Mouse (Mus musculus) forebrain, embryonic 15.5 days (tissue): ENCODE data around the gene Ubb. TPM values are rescaled to one million over a fixed set of nuclear protein-coding genes. Genes with fewer than 3 reads are reported as not detected.

Source experiments
- ATAC-seq: fragments of 200-750 bp; cut with Nextera tagmentation; replicated peaks from 2 replicates; pipeline ENCODE4 v1.8.0; 2017; ENCODE audit warnings: mild to moderate bottlenecking, moderate TSS enrichment, moderate library complexity
- H3K27ac ChIP-seq: fragments of 300-500 bp; sonication (generic); replicated peaks from 2 replicates; pipeline ENCODE4 v1.5.1; 2015; ENCODE audit warnings: mild to moderate bottlenecking, inconsistent platforms
- H3K27me3 ChIP-seq: fragments of 300-500 bp; sonication (generic); 2 replicates; pipeline ENCODE4 v1.6.1; 2015; ENCODE audit warnings: inconsistent platforms
- H3K36me3 ChIP-seq: fragments of 300-500 bp; sonication (generic); 2 replicates; pipeline ENCODE4 v1.6.1; 2015; ENCODE audit warnings: mild to moderate bottlenecking, inconsistent platforms
- H3K4me1 ChIP-seq: fragments of 300-500 bp; sonication (generic); 2 replicates; pipeline ENCODE4 v1.6.1; 2015; ENCODE audit warnings: inconsistent platforms
- H3K4me2 ChIP-seq: fragments of 300-500 bp; sonication (generic); replicated peaks from 2 replicates; pipeline ENCODE4 v1.6.1; 2015; ENCODE audit warnings: mild to moderate bottlenecking, inconsistent platforms
- H3K4me3 ChIP-seq: fragments of 300-500 bp; sonication (generic); 2 replicates; pipeline ENCODE4 v1.5.1; 2015; ENCODE audit warnings: mild to moderate bottlenecking, inconsistent platforms
- H3K9ac ChIP-seq: fragments of 300-500 bp; sonication (generic); replicated peaks from 2 replicates; pipeline ENCODE4 v1.6.1; 2015; ENCODE audit warnings: mild to moderate bottlenecking, inconsistent platforms
- H3K9me3 ChIP-seq: fragments of 300-500 bp; sonication (generic); 2 replicates; pipeline ENCODE4 v1.6.1; 2016; ENCODE audit warnings: inconsistent platforms
- WGBS: fragments of 180-500 bp; shearing (Covaris S2); methylation state at CpG from one replicate; pipeline ENCODE4 v1.1.7; 2015; ENCODE audit warnings: mixed read lengths; 5-methylcytosine and 5-hydroxymethylcytosine counted together
- polyA plus RNA-seq: library from polyadenylated mRNA; unstranded; fragments of >200 nt; fragmentation: Nextera tagmentation; extraction: Ambion mirVana; gene quantifications from 2 replicates; pipeline ENCODE4 v1.2.1, GENCODE M21; 2015

Gene Ubb
- polyA plus RNA-seq, 1 experiment from 2014 or later, result 4,677 TPM

GRCm38 (mm10) chr11:62553633-62554032 is 2.7 kb downstream of the Ubb start:
- ATAC-seq, result no peak
- Histone ChIP-seq H3K36me3 (peaks cover 19% of the 10 kb centered on the region), H3K27me3 (no peaks in the 10 kb centered on the region), H3K9ac (peak overlapping the region; percentile 54), H3K4me2 (peak overlapping the region; percentile 96), H3K9me3 (no peaks in the 10 kb centered on the region), H3K4me1 (peaks cover 46% of the 10 kb centered on the region), H3K27ac (no peak overlapping the region), H3K4me3 (peak overlapping the region; percentile 53)
- 82% methylated on average over 5 of the region's 5 CpGs for WGBS

- Histone ChIP-seq H3K27me3 (no peaks in the 10 kb centered on the region), H3K9ac (peak overlapping the region; percentile 54), H3K4me1 (peaks cover 40% of the 10 kb centered on the region), H3K36me3 (peaks cover 19% of the 10 kb centered on the region), H3K9me3 (no peaks in the 10 kb centered on the region), H3K4me2 (peak overlapping the region; percentile 96), H3K27ac (no peak overlapping the region), H3K4me3 (peak overlapping the region; percentile 53)
- 75% methylated on average over 5 of the region's 5 CpGs for WGBS
- no peak for ATAC-seq
Measured at GRCm38 (mm10) chr11:62554163-62554855, 3.3 kb downstream of the Ubb start.

- peaks cover 32% of the 10 kb centered on the region for H3K4me1 ChIP-seq
- H3K27ac ChIP-seq, result no peak overlapping the region
- ATAC-seq, result no peak
- peak overlapping the region; percentile 53 for H3K4me3 ChIP-seq
- peak overlapping the region; percentile 96 for H3K4me2 ChIP-seq
- H3K27me3 ChIP-seq, result no peaks in the 10 kb centered on the region
- H3K9ac ChIP-seq, result no peak overlapping the region
- peaks cover 19% of the 10 kb centered on the region for H3K36me3 ChIP-seq
- H3K9me3 ChIP-seq, result no peaks in the 10 kb centered on the region
Measured at GRCm38 (mm10) chr11:62554934-62555517, 4.1 kb downstream of the Ubb start.

- Histone ChIP-seq H3K27ac (no peak overlapping the region), H3K4me2 (no peak overlapping the region), H3K4me1 (peaks cover 39% of the 10 kb centered on the region), H3K27me3 (no peaks in the 10 kb centered on the region), H3K4me3 (no peak overlapping the region), H3K9me3 (no peaks in the 10 kb centered on the region), H3K36me3 (peaks cover 19% of the 10 kb centered on the region), H3K9ac (no peak overlapping the region)
- no peak for ATAC-seq
Measured at GRCm38 (mm10) chr11:62555896-62556412, 5.0 kb downstream of the Ubb start.

- ATAC-seq, result no peak
- H3K9ac ChIP-seq, result no peak overlapping the region
- peaks cover 19% of the 10 kb centered on the region for H3K36me3 ChIP-seq
- H3K4me1 ChIP-seq, result peaks cover 39% of the 10 kb centered on the region
- H3K4me2 ChIP-seq, result no peak overlapping the region
- no peaks in the 10 kb centered on the region for H3K27me3 ChIP-seq
- no peaks in the 10 kb centered on the region for H3K9me3 ChIP-seq
- H3K27ac ChIP-seq, result no peak overlapping the region
- WGBS, result 75% methylated on average over 5 of the region's 5 CpGs
- H3K4me3 ChIP-seq, result no peak overlapping the region
Measured at GRCm38 (mm10) chr11:62557205-62557604, 6.2 kb downstream of the Ubb start.

- no peak for ATAC-seq
- Histone ChIP-seq H3K9ac (no peak overlapping the region), H3K4me3 (no peak overlapping the region), H3K36me3 (peaks cover 17% of the 10 kb centered on the region), H3K27me3 (no peaks in the 10 kb centered on the region), H3K4me2 (no peak overlapping the region), H3K27ac (no peak overlapping the region), H3K9me3 (no peaks in the 10 kb centered on the region), H3K4me1 (peaks cover 38% of the 10 kb centered on the region)
- 75% methylated on average over 2 of the region's 2 CpGs for WGBS
Measured at GRCm38 (mm10) chr11:62558152-62558551, 7.2 kb downstream of the Ubb start.

- no peak overlapping the region for H3K4me2 ChIP-seq
- no peaks in the 10 kb centered on the region for H3K27me3 ChIP-seq
- H3K9ac ChIP-seq, result no peak overlapping the region
- H3K36me3 ChIP-seq, result peaks cover 9% of the 10 kb centered on the region
- H3K4me3 ChIP-seq, result no peak overlapping the region
- no peak for ATAC-seq
- H3K4me1 ChIP-seq, result peaks cover 28% of the 10 kb centered on the region
- H3K9me3 ChIP-seq, result no peaks in the 10 kb centered on the region
- H3K27ac ChIP-seq, result no peak overlapping the region
- WGBS, result 74% methylated on average over 6 of the region's 6 CpGs
Measured at GRCm38 (mm10) chr11:62558961-62559646, 8.1 kb downstream of the Ubb start.

- Histone ChIP-seq H3K27ac (no peak overlapping the region), H3K27me3 (no peaks in the 10 kb centered on the region), H3K4me2 (peak overlapping the region; percentile 43), H3K36me3 (no peaks in the 10 kb centered on the region), H3K4me3 (peak overlapping the region; percentile 31), H3K4me1 (peaks cover 14% of the 10 kb centered on the region), H3K9ac (peak overlapping the region; percentile 27), H3K9me3 (no peaks in the 10 kb centered on the region)
- no peak for ATAC-seq
- 40% methylated on average over 43 of the region's 43 CpGs for whole genome bisulfite sequencing
Measured at GRCm38 (mm10) chr11:62560463-62561016, 9.6 kb downstream of the Ubb start.

- Histone ChIP-seq H3K27me3 (no peaks in the 10 kb centered on the region), H3K4me3 (no peak overlapping the region), H3K36me3 (no peaks in the 10 kb centered on the region), H3K4me1 (peaks cover 7% of the 10 kb centered on the region; the same call in 1 of the 2 replicates), H3K9ac (no peak overlapping the region), H3K4me2 (no peak overlapping the region), H3K9me3 (no peaks in the 10 kb centered on the region), H3K27ac (no peak overlapping the region)
- WGBS, result 95% methylated on average over 2 of the region's 2 CpGs
- ATAC-seq, result no peak
Measured at GRCm38 (mm10) chr11:62563590-62563989, 12.6 kb downstream of the Ubb start.

- no peak overlapping the region for H3K4me3 ChIP-seq
- ATAC-seq, result no peak
- H3K4me1 ChIP-seq, result 0 out of 2 replicates have a peak, but pooled peaks cover 1% of the 10 kb centered on the region
- no peaks in the 10 kb centered on the region for H3K36me3 ChIP-seq
- no peak overlapping the region for H3K4me2 ChIP-seq
- no peak overlapping the region for H3K27ac ChIP-seq
- 71% methylated on average over 7 of the region's 7 CpGs for WGBS
- H3K27me3 ChIP-seq, result no peaks in the 10 kb centered on the region
- H3K9me3 ChIP-seq, result no peaks in the 10 kb centered on the region
- no peak overlapping the region for H3K9ac ChIP-seq
Measured at GRCm38 (mm10) chr11:62565747-62566146, 14.8 kb downstream of the Ubb start.

- Histone ChIP-seq H3K9me3 (no peaks in the 10 kb centered on the region), H3K4me1 (no peaks in the 10 kb centered on the region), H3K27me3 (no peaks in the 10 kb centered on the region), H3K4me3 (no peak overlapping the region), H3K27ac (no peak overlapping the region), H3K4me2 (no peak overlapping the region), H3K9ac (no peak overlapping the region), H3K36me3 (no peaks in the 10 kb centered on the region)
- no peak for ATAC-seq
- WGBS, result 75% methylated on average over 1 of the region's 1 CpGs
Measured at GRCm38 (mm10) chr11:62566211-62566610, 15.2 kb downstream of the Ubb start.

- Histone ChIP-seq H3K9ac (no peak overlapping the region), H3K4me3 (no peak overlapping the region), H3K4me1 (no peaks in the 10 kb centered on the region), H3K36me3 (no peaks in the 10 kb centered on the region), H3K4me2 (no peak overlapping the region), H3K27ac (no peak overlapping the region), H3K9me3 (no peaks in the 10 kb centered on the region), H3K27me3 (no peaks in the 10 kb centered on the region)
- 75% methylated on average over 3 of the region's 3 CpGs for WGBS
- ATAC-seq, result no peak
Measured at GRCm38 (mm10) chr11:62568300-62568699, 17.3 kb downstream of the Ubb start.
